Mouse (Mus musculus): ENCODE measurements around the gene Kiss1r.
"Not testable (repeated sequence)": the region's sequence is repeated elsewhere in the genome, so short reads cannot be mapped to it uniquely, and the experiment has no call there.

Gene Kiss1r

DNA sequence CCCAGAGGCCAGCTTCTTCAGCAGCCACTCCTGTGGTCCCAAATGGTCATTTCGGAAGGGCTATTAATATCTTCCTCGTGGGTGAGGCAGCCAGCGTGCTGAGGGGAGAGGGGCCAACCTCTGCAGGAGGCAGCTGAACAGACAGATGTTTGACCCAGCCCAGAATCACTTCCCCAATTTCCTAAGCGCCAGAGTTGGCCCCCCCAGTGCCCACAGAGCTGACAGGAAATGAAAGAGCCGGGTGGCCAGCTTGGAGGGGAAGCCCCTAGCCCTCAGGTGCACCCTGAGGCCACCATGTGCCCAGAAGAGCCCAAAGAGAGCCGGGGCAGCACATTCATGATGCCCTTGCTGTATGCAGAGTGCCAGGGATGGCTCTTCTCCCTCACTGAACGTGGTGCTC, 24.0 kb downstream of the Kiss1r start:
- DNase-seq: peak in 1 of 2 experiments; percentile 43

- DNase-seq: peak in 1 of 2 experiments; percentile 3
Observed at GRCm38 (mm10) chr10:79942988-79943387, 26.2 kb downstream of the Kiss1r start.

DNA sequence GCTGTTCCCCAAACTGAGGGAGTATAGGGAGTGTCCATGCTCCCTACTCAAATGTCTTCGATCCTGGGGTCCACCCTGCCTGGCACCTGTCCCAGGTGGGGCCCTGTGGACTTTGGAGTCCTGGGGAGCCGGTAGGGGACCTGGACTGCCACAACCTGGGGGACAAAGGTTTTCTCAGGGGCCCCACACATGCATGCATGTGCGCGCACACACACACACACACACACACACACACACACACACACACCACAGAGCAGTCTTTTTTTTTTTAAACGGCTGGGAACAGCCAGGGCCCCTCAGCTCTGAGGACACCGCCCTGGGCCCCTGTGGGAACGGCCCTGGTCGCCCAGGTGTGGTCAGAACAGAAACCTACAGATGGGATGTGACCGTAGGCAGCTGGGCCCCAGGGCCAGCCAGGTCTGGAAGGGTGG, 26.7 kb downstream of the Kiss1r start:
- peak; percentile 22 to 32 for DNase-seq

- peak; percentile 68 to 82 for DNase-seq
Observed at GRCm38 (mm10) chr10:79945507-79946234, 28.9 kb downstream of the Kiss1r start.

- peak; percentile 21 to 32 for DNase-seq
Observed at GRCm38 (mm10) chr10:79946752-79947322, 30.1 kb downstream of the Kiss1r start.

DNA sequence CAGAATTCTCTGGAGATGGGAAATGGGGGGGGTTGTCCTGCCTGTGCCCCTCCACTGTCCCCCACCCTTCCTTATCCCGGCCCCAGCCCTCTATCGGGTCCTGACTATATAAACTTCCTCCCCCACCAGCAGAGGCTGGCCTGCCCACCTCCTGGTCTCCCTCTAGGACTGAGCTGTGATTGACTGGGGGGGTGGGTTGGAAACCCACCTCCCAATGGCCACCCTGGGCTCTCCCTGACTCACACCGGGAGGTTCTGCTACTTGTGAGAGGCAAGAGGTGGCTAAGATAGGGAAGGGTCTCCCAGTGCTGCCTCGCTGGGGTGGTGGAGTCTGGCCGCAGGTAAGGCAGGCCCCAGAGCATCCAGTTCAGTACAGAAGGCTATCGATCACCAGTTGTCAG, 30.7 kb downstream of the Kiss1r start:
- no peak for DNase-seq

DNA sequence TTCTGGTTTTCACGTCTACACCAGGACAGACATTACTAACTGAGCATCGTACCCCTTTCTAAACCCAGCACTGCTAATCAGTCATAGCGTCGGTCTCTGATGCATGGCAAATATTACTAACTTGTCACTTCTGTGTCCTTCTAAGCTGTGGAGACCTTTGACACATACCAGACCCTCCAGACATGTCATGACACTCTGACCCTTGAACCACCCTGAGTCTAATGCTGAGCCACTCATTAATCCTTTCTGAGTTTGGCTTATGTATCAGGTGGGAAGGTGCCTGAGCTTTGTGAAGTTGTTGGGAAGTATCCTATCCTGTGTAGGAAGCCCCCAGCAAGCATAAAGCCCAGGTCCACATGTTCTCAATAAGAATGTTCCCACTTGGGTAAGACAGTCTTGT, 33.1 kb downstream of the Kiss1r start:
- DNase-seq: no peak

DNA sequence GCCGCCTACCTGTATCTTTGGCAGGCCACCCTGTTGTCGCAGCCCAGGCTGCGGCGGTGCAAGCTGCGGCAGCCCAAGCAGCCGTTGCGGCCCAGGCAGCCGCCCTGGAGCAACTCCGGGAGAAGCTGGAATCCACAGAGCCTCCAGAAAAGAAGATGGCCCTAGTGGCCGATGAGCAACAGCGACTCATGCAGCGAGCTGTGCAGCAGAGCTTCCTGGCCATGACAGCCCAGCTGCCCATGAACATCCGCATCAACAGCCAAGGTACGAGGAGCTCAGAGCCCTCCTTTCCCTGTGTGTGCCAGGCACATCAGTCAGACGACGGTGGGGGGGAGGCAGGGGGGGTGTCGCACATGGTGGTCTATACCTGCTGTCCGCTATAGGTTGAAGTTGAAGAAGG, 33.9 kb downstream of the Kiss1r start:
- DNase-seq: no peak

GRCm38 (mm10) chr10:79953946-79954345, 37.2 kb downstream of the Kiss1r start:
- peak; percentile 70 for DNase-seq

- DNase-seq: no peak
Observed at GRCm38 (mm10) chr10:79955691-79956090, 38.9 kb downstream of the Kiss1r start.

DNA sequence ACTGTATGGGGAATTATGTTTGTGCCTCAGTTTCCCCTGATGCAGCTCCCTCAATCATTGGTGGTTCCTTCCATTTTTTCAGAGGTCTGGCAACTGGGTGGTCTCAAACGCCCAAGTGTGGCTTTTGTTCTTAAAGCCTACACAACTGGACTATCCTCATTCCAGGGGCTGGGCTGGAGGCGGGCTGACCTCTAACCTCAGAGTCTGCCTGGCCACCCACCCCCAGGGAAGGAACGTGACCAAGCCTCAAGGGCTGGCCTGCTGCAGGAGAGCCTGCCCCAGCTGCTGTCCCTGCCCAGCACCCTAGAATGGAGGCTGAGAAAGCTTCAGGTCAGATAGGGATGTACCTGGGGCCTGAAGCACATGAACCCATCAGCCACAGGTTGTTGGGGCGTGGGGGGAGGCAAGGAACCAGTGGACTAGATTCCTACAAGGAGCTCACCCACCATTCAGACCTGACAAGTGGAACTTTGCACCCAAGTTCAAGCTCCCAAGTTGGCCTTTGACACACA, 39.9 kb downstream of the Kiss1r start:
- no peak for DNase-seq

- peak; percentile 93 to 94 for DNase-seq
Observed at GRCm38 (mm10) chr10:79958140-79958816, 41.5 kb downstream of the Kiss1r start.

DNA sequence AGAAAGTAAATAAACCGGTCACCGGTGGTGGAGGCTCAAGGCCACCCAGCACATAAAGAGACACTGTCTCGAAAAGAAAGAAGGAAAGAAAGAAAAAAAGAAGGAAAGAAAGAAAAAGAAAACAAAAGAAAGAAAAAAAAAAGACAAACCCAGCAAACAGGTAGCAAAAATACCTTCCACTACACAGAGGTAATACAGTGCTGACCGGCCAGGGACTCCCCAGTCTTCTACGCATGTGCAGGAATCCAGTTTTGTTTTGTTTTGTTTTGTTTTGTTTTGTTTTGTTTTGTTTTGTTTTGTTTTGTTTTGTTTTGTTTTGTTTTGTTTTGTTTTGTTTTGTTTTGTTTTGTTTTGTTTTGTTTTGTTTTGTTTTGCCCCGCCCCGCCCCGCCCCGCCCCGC, 42.6 kb downstream of the Kiss1r start:
- not testable (repeated sequence) for DNase-seq

- DNase-seq: peak; percentile 99
Observed at GRCm38 (mm10) chr10:79959847-79960601, 43.3 kb downstream of the Kiss1r start, which contains the start of gene Wdr18. Wdr18 (plus strand) TSS chr10:79960152.

DNA sequence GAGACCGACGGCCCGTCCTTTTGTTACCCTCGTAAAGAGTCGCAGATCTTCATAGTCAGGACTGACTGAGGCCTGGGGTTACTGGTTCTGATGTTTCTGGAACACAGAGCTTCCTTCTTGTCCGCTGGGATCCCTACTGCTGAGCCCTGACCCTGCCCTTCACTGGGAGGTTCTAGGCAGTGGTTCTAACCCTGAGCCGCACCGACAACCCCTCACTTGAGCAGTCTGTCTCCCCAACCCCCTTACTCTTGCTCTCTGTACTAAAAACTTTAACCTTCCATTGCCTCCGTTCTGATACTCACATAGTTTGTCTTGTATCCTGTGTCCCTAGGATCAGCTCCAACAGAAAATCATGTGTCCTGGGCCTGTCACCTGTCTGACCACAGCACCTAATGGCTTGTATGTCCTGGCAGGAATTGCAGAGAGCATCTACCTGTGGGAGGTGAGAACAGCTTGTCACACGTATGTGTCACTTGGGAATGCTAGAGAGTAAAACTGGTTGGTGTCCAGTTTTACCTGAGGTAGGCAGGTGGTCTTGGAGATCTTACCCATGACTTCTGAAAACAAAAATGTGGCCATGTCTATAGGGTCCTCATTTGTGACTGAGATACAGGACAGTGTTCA, 44.0 kb downstream of the Kiss1r start:
- DNase-seq: no peak

DNA sequence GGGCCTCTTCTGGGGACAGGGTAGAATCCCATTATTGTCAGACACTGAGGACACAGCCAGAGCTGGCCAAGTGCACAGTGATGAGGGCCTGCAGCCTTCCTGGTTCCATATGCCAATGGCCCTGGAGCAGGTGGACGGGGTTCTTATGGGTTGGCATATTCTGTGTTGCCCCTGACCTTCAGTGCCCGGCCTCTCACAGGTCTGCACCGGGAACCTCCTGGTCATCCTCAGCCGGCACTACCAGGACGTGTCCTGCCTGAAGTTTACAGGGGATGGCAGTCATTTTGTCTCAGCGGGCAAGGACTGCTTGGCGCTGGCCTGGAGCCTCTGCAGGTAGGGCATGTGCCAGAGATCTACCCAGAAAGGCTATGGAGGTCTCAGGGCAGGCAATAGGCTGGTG, 48.0 kb downstream of the Kiss1r start:
- DNase-seq: no peak

- no peak for DNase-seq
Observed at GRCm38 (mm10) chr10:79965325-79965724, 48.6 kb downstream of the Kiss1r start.

DNA sequence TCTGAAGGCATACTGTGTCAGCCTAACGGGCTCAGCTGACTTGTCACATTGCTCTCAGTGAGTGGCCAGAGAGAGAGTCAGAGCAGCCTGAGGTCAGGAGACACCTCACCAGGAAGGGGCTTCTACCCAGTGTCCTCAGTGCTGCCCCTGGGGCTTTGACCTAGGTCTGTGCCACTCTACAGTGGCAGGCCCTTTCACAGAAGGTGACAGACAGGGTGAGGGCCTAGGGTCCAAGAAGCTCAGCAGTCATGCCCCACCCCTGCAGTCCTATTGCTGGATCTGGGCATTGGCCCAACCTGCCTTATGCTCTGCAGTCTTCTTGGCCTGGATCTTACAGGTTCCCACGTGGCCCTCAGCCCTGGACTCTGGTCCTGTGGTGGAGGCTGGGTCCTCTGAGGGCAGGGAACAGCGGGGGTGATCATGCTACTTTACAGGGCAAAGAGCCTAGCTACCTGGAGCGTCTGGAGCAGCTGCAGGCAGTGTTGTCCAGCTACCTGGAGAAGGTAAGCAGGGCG, 50.2 kb downstream of the Kiss1r start:
- DNase-seq: peak in 1 of 2 experiments; percentile 64

DNA sequence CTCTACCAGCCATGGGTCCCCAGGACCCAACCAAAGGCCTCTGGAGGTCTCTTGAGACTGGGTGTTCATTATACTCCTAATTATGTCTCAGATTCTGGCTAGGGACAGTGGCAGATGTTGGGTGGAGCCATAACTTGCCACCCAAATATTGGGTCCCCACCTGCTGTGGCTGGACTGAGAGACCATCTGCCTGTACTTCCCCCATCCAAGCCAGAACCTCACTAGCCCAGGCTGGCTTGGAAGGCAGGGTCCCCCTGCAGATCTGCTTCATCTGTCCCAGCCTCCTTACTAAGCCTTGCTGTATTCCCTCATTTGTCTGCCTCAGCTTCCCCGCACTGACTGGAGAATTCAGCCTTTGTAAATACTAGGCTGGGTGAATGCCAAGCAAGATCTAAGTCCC, 51.4 kb downstream of the Kiss1r start:
- no peak for DNase-seq

GRCm38 (mm10) chr10:79969124-79969568, 52.4 kb downstream of the Kiss1r start:
- DNase-seq: peak; percentile 32 to 60

DNA sequence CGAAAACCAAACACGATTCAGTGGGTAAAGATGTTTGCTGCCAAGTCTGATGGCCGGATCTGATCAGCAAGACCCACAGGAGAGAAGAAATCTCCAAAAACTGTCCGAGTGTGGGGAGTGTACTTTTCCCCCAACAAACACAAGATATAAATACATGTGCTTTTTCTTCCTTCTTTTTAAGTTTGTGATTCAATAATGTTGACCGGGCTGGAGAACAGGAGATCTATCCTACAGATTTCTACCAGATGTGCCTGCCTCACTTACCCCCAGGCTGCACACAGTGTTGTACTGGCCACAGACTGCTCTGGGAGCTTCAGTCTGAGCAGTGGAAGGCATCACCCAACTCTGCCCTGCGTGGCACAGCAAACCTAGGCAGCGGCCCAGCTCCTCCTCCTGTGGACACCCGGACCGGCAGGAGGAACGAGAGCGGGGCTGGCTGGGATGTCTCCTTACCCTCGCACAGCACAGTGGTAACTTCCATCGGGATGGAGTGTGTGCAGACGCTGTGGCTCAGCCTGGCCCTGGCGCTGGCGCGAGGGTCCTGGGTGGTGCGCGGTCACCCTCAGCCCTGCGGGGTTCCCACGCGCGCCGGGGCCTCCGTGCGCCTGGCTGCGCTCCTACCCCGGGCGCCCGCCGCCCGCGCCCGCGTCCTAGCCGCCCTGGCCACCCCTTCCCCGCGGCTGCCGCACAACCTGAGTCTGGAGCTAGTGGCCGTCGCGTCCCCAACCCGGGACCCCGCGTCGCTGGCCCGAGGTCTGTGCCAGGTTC, 53.8 kb downstream of the Kiss1r start, which contains the start of gene Grin3b:
Gene Grin3b (plus strand): TSS at position 301 of the 768 bp plus-strand sequence.
- DNase-seq: peak; percentile 35 to 58
